Mouse (Mus musculus) liver, embryonic 12.5 days (tissue): ENCODE measurements around the gene Arl13a. TPM values are rescaled to one million over a fixed set of nuclear protein-coding genes. Genes with fewer than 3 reads are reported as not detected.

Source experiments
- ATAC-seq: fragments of 200-750 bp; cut with Nextera tagmentation; 2 replicates; pipeline ENCODE4 v1.8.0; 2017; ENCODE audit warnings: moderate number of reproducible peaks, mild to moderate bottlenecking, moderate library complexity
- H3K27ac ChIP-seq: fragments of 300-500 bp; sonication (generic); 2 replicates; pipeline ENCODE4 v1.5.1; 2016; ENCODE audit warnings: mild to moderate bottlenecking
- H3K27me3 ChIP-seq: fragments of 300-500 bp; sonication (generic); replicated peaks from 2 replicates; pipeline ENCODE4 v1.6.1; 2016; ENCODE audit warnings: mild to moderate bottlenecking, moderate library complexity
- H3K36me3 ChIP-seq: fragments of 300-500 bp; sonication (generic); 2 replicates; pipeline ENCODE4 v1.6.1; 2016; ENCODE audit warnings: mild to moderate bottlenecking, moderate library complexity
- H3K4me1 ChIP-seq: fragments of 300-500 bp; sonication (generic); 2 replicates; pipeline ENCODE4 v1.6.1; 2016
- H3K4me2 ChIP-seq: fragments of 300-500 bp; sonication (generic); 2 replicates; pipeline ENCODE4 v1.6.1; 2016; ENCODE audit warnings: mild to moderate bottlenecking, moderate library complexity
- H3K4me3 ChIP-seq: fragments of 300-500 bp; sonication (generic); 2 replicates; pipeline ENCODE4 v1.5.1; 2016; ENCODE audit warnings: mild to moderate bottlenecking, moderate library complexity
- H3K9ac ChIP-seq: fragments of 300-500 bp; sonication (generic); 2 replicates; pipeline ENCODE4 v1.6.1; 2016; ENCODE audit warnings: mild to moderate bottlenecking, moderate library complexity
- H3K9me3 ChIP-seq: fragments of 300-500 bp; sonication (generic); replicated peaks from 2 replicates; pipeline ENCODE4 v1.6.1; 2016; ENCODE audit warnings: mild to moderate bottlenecking, moderate library complexity
- WGBS: fragments of 180-500 bp; shearing (Covaris S2); methylation state at CpG from one replicate; pipeline ENCODE4 v1.1.7; 2016; ENCODE audit not compliant: insufficient replicate concordance; 5-methylcytosine and 5-hydroxymethylcytosine counted together
- polyA plus RNA-seq: library from polyadenylated mRNA; unstranded; fragments of >200 nt; fragmentation: Nextera tagmentation; extraction: Ambion mirVana; gene quantifications from 2 replicates; pipeline ENCODE4 v1.2.1, GENCODE M21; 2016

Gene Arl13a
- polyA plus RNA-seq, 1 experiment from 2014 or later: not detected

DNA sequence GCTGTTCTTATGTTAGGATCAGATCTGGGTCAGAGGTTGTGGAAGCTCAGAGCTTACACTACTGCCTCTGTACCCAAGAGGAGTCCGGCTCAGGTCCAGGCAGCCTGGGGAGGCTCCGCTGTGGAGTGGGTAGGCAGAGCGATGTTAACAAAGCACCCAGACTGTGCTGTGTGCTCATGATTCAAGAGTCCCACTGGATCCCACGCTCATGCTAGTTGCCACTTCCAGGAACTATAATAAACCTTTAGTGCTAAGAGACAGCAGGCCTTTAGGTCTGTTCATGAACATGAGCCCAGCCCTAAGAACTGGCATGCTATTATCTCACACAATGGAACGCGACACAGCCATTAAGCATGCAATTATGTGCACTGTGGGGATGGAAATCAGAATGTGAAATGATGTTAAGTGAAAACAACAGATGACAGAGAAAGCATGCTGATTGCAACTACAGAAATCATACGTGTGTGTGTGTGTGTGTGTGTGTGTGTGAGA is 23.9 kb downstream of the Arl13a start:
- peaks cover 12% of the 10 kb centered on the region for H3K4me1 ChIP-seq
- 78% methylated on average over 7 of the region's 7 CpGs for WGBS
- H3K4me3 ChIP-seq: no peak overlapping the region
- H3K9ac ChIP-seq: no peak overlapping the region
- no peaks in the 10 kb centered on the region for H3K27me3 ChIP-seq
- H3K27ac ChIP-seq: no peak overlapping the region
- H3K4me2 ChIP-seq: no peak overlapping the region
- no peaks in the 10 kb centered on the region for H3K9me3 ChIP-seq
- ATAC-seq: no peak
- H3K36me3 ChIP-seq: no peaks in the 10 kb centered on the region

- peak overlapping the region; percentile 36 for H3K4me2 ChIP-seq
- H3K4me1 ChIP-seq: peaks cover 25% of the 10 kb centered on the region
- no peaks in the 10 kb centered on the region for H3K27me3 ChIP-seq
- ATAC-seq: peak; percentile 87
- H3K36me3 ChIP-seq: peaks cover 5% of the 10 kb centered on the region; the same call in 1 of the 2 replicates
- H3K9ac ChIP-seq: no peak overlapping the region
- no peaks in the 10 kb centered on the region for H3K9me3 ChIP-seq
- no peak overlapping the region for H3K4me3 ChIP-seq
- 23% methylated on average over 4 of the region's 4 CpGs for WGBS
- peak overlapping the region; percentile 48 for H3K27ac ChIP-seq
Observed at GRCm38 (mm10) chrX:134218161-134218560, 30.9 kb downstream of the Arl13a start.

GRCm38 (mm10) chrX:134220618-134221017 is 33.3 kb downstream of the Arl13a start:
- no peak for ATAC-seq
- 51% methylated on average over 3 of the region's 3 CpGs for WGBS
- Histone ChIP-seq H3K9me3 (no peaks in the 10 kb centered on the region), H3K4me1 (peaks cover 25% of the 10 kb centered on the region), H3K27ac (no peak overlapping the region), H3K9ac (no peak overlapping the region), H3K4me3 (no peak overlapping the region), H3K36me3 (peaks cover 15% of the 10 kb centered on the region; the same call in 1 of the 2 replicates), H3K4me2 (no peak overlapping the region), H3K27me3 (no peaks in the 10 kb centered on the region)

DNA sequence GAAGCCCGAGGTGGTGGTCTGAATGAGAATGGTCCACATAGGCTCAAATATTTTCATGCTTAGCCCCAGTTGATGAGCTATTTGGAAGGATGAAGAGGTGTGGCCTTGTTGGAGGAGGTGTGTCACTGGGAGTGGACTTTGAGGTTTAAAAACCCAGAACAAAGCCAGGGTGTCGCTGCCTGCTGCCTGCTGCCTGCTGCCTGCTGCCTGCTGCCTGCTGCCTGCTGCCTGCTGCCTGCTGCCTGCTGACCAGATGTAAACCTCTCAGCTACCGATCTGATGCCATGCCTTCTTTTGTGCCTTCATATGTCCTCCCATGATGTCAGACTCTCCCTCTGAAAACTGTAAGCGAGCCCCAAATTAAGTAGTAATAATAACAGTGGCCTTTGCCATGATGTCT is 34.6 kb downstream of the Arl13a start, which contains the start of gene Nox1:
TSS of gene Nox1 (minus strand) at position 101 of the 400 bp plus-strand sequence.
- no peak within 1 kb of the TSS for H3K4me3 ChIP-seq
- no peak for ATAC-seq

GRCm38 (mm10) chrX:134233048-134233447 is 45.7 kb downstream of the Arl13a start:
- Histone ChIP-seq H3K4me2 (no peak overlapping the region), H3K4me3 (no peak overlapping the region), H3K27me3 (no peaks in the 10 kb centered on the region), H3K9ac (no peak overlapping the region), H3K36me3 (no peaks in the 10 kb centered on the region; the same call in 1 of the 2 replicates), H3K4me1 (no peaks in the 10 kb centered on the region; the same call in 1 of the 2 replicates), H3K9me3 (no peaks in the 10 kb centered on the region), H3K27ac (no peak overlapping the region)
- peak; percentile 68; the same call in 1 of the 2 replicates for ATAC-seq
- WGBS: 62% methylated on average over 1 of the region's 1 CpGs

More for the DNA sequence above, 34.6 kb downstream of the Arl13a start, which contains the start of gene Nox1:
- Histone ChIP-seq H3K9me3 (no peaks in the 10 kb centered on the region), H3K4me1 (peaks cover 25% of the 10 kb centered on the region), H3K27me3 (no peaks in the 10 kb centered on the region), H3K27ac (no peak within 1 kb of the TSS), H3K36me3 (peaks cover 15% of the 10 kb centered on the region; the same call in 1 of the 2 replicates), H3K4me2 (no peak within 1 kb of the TSS), H3K9ac (no peak within 1 kb of the TSS)
- 68% methylated on average over 4 of the region's 4 CpGs for WGBS

GRCm38 (mm10) chrX:134238266-134238665 is 51.0 kb downstream of the Arl13a start:
- Histone ChIP-seq H3K4me2 (no peak overlapping the region), H3K9me3 (no peaks in the 10 kb centered on the region), H3K4me1 (no peaks in the 10 kb centered on the region; the same call in 1 of the 2 replicates), H3K27ac (no peak overlapping the region), H3K4me3 (no peak overlapping the region), H3K36me3 (peaks cover 36% of the 10 kb centered on the region), H3K27me3 (no peaks in the 10 kb centered on the region), H3K9ac (no peak overlapping the region)
- ATAC-seq: no peak
- 83% methylated on average over 10 of the region's 10 CpGs for WGBS

DNA sequence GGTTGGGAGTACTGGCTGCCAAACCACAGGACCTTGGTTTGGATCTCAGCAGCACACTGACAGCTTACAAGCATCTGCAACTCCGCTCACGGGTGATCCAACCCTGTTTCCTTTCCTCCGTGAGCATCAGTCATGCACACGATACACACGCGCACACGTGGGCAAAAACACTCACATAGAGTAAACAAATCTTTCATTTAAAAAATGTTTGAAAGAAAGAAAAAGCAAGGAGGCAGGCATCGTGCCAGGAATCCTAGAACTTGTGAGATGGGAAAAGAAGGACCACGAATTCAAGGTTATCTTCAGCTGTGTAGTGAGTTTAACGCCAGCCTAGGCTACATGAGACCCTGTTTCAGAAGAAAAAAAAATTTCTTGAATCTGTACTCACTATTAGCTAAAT is 58.6 kb downstream of the Arl13a start:
- WGBS: 86% methylated on average over 10 of the region's 10 CpGs
- H3K36me3 ChIP-seq: peaks cover 30% of the 10 kb centered on the region

DNA sequence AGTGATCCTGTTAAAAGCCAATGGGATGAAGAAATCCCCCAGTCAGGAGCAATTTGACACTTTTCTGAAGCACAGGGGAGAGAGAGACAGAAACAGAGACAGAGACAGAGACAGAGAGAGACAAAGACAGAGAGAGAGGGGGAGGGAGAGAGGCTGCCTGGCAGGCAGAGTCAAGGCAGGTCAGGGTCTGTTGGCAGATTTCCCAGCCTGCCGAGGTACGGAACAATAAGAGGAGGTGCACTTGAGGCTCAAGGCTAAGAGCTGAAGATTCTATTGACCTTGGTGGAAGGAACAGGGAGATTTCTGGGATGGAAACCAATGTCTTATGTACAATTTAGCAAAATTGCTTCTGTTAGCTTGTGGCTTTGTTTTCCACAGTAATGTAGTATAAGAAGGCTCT is 60.9 kb downstream of the Arl13a start:
- WGBS: 86% methylated on average over 2 of the region's 2 CpGs

More for the DNA sequence above, 58.6 kb downstream of the Arl13a start:
- H3K4me2 ChIP-seq: no peak overlapping the region
- no peaks in the 10 kb centered on the region for H3K9me3 ChIP-seq
- H3K27ac ChIP-seq: no peak overlapping the region
- H3K4me3 ChIP-seq: no peak overlapping the region
- no peak overlapping the region for H3K9ac ChIP-seq
- no peak for ATAC-seq
- no peaks in the 10 kb centered on the region for H3K4me1 ChIP-seq
- no peaks in the 10 kb centered on the region for H3K27me3 ChIP-seq

More for the DNA sequence above, 60.9 kb downstream of the Arl13a start:
- ATAC-seq: no peak
- Histone ChIP-seq H3K27me3 (no peaks in the 10 kb centered on the region), H3K4me2 (no peak overlapping the region), H3K9ac (no peak overlapping the region), H3K4me1 (no peaks in the 10 kb centered on the region), H3K4me3 (no peak overlapping the region), H3K27ac (no peak overlapping the region), H3K9me3 (no peaks in the 10 kb centered on the region), H3K36me3 (peaks cover 16% of the 10 kb centered on the region; the same call in 1 of the 2 replicates)

Other genes with a start within 250 kb of the Arl13a start
- 1.7 and 2.0 TPM in 2 replicates for gene Sytl4, start 205.7 kb upstream of the Arl13a start, polyA plus RNA-seq
- 38.3 and 40.2 TPM in 2 replicates for gene Cstf2, start 128.3 kb upstream of the Arl13a start, polyA plus RNA-seq
- not detected in 2 replicates for gene Xkrx, start 25.4 kb upstream of the Arl13a start, polyA plus RNA-seq
- 0.06 and 0.18 TPM in 2 replicates for gene Nox1, start 34.5 kb downstream of the Arl13a start, polyA plus RNA-seq
- gene Trmt2b, start 89.5 kb downstream of the Arl13a start, polyA plus RNA-seq: 11.3 and 11.4 TPM in 2 replicates
- gene Tmem35a, start 107.7 kb downstream of the Arl13a start, polyA plus RNA-seq: 0.32 and 0.53 TPM in 2 replicates
- 23.3 and 29.2 TPM in 2 replicates for gene Cenpi, start 120.6 kb downstream of the Arl13a start, polyA plus RNA-seq
- gene Drp2, start 217.1 kb downstream of the Arl13a start, polyA plus RNA-seq: 0.15 and 0.31 TPM in 2 replicates